28 mouse cellular contexts compared by ENCODE assay signal in the genomic region with DNA sequence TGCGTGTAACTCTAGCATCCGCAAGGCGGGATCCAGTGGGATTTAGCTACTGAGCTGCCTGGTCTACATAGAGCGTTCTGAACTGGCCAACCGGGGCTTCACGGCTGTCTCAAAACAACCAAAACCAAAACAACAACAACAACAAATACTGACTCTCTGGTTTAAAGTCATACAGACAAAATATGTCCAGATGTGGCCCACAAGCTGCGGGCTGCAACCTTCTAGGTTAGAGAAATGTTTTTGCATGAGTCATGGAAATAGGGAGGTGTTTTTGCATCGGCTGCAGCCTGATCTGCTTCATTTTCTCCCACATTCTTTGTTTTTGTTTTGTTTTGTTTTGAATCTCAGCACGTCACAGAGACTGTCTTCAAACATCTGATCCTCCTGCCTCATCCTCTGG. TPM values are rescaled to one million over a fixed set of nuclear protein-coding genes. Genes with fewer than 3 reads are reported as not detected.
DNase-seq lines count a peak whose midpoint lies in the region; ATAC-seq and TF ChIP-seq lines count a peak whose summit lies in the region.
"Had no signal": no experiment of that assay in that cellular context is flagged by ENCODE, and none has a peak within 500 bp of the region (broad histone marks: within the 10 kb centered on the region; RNA-seq: fewer than 3 reads in every experiment).

No protein-coding gene starts in this region.

- H3K27ac ChIP-seq in liver, embryonic 13.5 days, result 0 out of 2 replicates have a peak overlapping the region, but pooled peaks have one; percentile 14
- H3K27ac ChIP-seq in liver, postnatal 0 days (ENCODE audit: low read depth), result no peak overlapping the region; the same call in 1 of the 2 replicates
- peak overlapping the region; percentile 21; the same call in 1 of the 2 replicates for H3K27ac ChIP-seq in embryonic fibroblast, embryonic 13.5 days (ENCODE audit: insufficient read depth, low read length)
- H3K27ac ChIP-seq in intestine, postnatal 0 days (ENCODE audit: low read depth, low read length), result no peak overlapping the region
- H3K27ac ChIP-seq: heart, embryonic 13.5 days; hindbrain, embryonic 12.5 days; liver, embryonic 15.5 days; neural tube, embryonic 13.5 days had no signal

- no peak overlapping the region for H3K4me2 ChIP-seq in liver, embryonic 13.5 days
- no peak overlapping the region for H3K4me2 ChIP-seq in liver, postnatal 0 days (ENCODE audit: low read depth, low read length)
- H3K4me2 ChIP-seq in intestine, postnatal 0 days (replicated peaks; ENCODE audit: low read depth), result no peak overlapping the region
- H3K4me2 ChIP-seq: heart, embryonic 13.5 days; hindbrain, embryonic 12.5 days; liver, embryonic 15.5 days; neural tube, embryonic 13.5 days had no signal

- peaks cover 41% of the 10 kb centered on the region for H3K4me1 ChIP-seq in liver, embryonic 13.5 days (replicated peaks)
- peaks cover 6% of the 10 kb centered on the region for H3K4me1 ChIP-seq in liver, postnatal 0 days (ENCODE audit: insufficient read depth)
- H3K4me1 ChIP-seq in embryonic fibroblast, embryonic 13.5 days (ENCODE audit: control insufficient read depth, insufficient read depth, low read length), result peaks cover 6% of the 10 kb centered on the region
- H3K4me1 ChIP-seq in intestine, postnatal 0 days (replicated peaks; ENCODE audit: control insufficient read depth, insufficient read depth, low read length), result no peaks in the 10 kb centered on the region

- TF ChIP-seq EP300 in liver, postnatal 0 days (IDR thresholded peaks at IDR 0.05; ENCODE audit: low read depth), result no peak

- TF ChIP-seq POLR2A in embryonic fibroblast, embryonic 13.5 days (IDR thresholded peaks at IDR 0.05; ENCODE audit: low read depth, low read length), result no peak

- ATAC-seq in CD4-positive, CD25-positive, alpha-beta regulatory T cell, adult 4 months, result no peak
- ATAC-seq in liver, embryonic 13.5 days (ENCODE audit: low read depth), result no peak
- no peak for ATAC-seq in liver, postnatal 0 days
- no peak for ATAC-seq in monocyte, adult 5-6 weeks (replicated peaks; ENCODE audit: insufficient number of reproducible peaks, low FRiP score, low TSS enrichment, poor library complexity, severe bottlenecking)
- no peak for ATAC-seq in intestine, postnatal 0 days
- ATAC-seq: forebrain, embryonic 16.5 days had no signal

- H3K36me3 ChIP-seq in liver, embryonic 13.5 days, result peaks cover 24% of the 10 kb centered on the region
- peaks cover 28% of the 10 kb centered on the region for H3K36me3 ChIP-seq in liver, postnatal 0 days (replicated peaks; ENCODE audit: insufficient read depth, low read length)
- H3K36me3 ChIP-seq in intestine, postnatal 0 days (ENCODE audit: control insufficient read depth, insufficient read depth), result peaks cover 15% of the 10 kb centered on the region

- 85% methylated on average over 9 of the region's 9 CpGs for WGBS in liver, embryonic 13.5 days (ENCODE audit: insufficient replicate concordance)
- WGBS in liver, postnatal 0 days (ENCODE audit: insufficient replicate concordance), result 85% methylated on average over 9 of the region's 9 CpGs
- 83% methylated on average over 9 of the region's 9 CpGs for WGBS in intestine, postnatal 0 days

- peaks cover 1% of the 10 kb centered on the region; the same call in 1 of the 2 replicates for H3K27me3 ChIP-seq in liver, embryonic 13.5 days
- no peaks in the 10 kb centered on the region for H3K27me3 ChIP-seq in liver, postnatal 0 days (ENCODE audit: insufficient read depth, low read length)
- H3K27me3 ChIP-seq in intestine, postnatal 0 days (replicated peaks; ENCODE audit: control insufficient read depth, insufficient read depth, low read length), result no peaks in the 10 kb centered on the region; the same call in 1 of the 2 replicates
- H3K27me3 ChIP-seq: CH12.LX; heart, embryonic 13.5 days; hindbrain, embryonic 12.5 days; liver, embryonic 15.5 days; neural tube, embryonic 13.5 days had no signal

- H3K9me3 ChIP-seq in liver, embryonic 13.5 days (replicated peaks), result no peaks in the 10 kb centered on the region
- no peaks in the 10 kb centered on the region for H3K9me3 ChIP-seq in liver, postnatal 0 days (ENCODE audit: low read length)
- H3K9me3 ChIP-seq in intestine, postnatal 0 days (ENCODE audit: control insufficient read depth), result no peaks in the 10 kb centered on the region
- H3K9me3 ChIP-seq: G1E; heart, embryonic 13.5 days; hindbrain, embryonic 12.5 days; liver, embryonic 15.5 days; neural tube, embryonic 13.5 days had no signal

- H3K4me3 ChIP-seq in liver, embryonic 13.5 days (replicated peaks), result no peak overlapping the region
- H3K4me3 ChIP-seq in liver, postnatal 0 days (ENCODE audit: low read depth, low read length), result no peak overlapping the region
- H3K4me3 ChIP-seq in embryonic fibroblast, embryonic 13.5 days (ENCODE audit: insufficient read depth, low read length), result no peak overlapping the region
- no peak overlapping the region for H3K4me3 ChIP-seq in intestine, postnatal 0 days (ENCODE audit: low read depth, low read length)
- H3K4me3 ChIP-seq: heart, embryonic 13.5 days; hindbrain, embryonic 12.5 days; liver, embryonic 15.5 days; neural tube, embryonic 13.5 days had no signal

- no peak overlapping the region for H3K9ac ChIP-seq in liver, embryonic 13.5 days
- no peak overlapping the region for H3K9ac ChIP-seq in liver, postnatal 0 days (replicated peaks)
- H3K9ac ChIP-seq in intestine, postnatal 0 days (ENCODE audit: low read depth, low read length), result no peak overlapping the region
- H3K9ac ChIP-seq: heart, embryonic 13.5 days; hindbrain, embryonic 12.5 days; liver, embryonic 15.5 days; neural tube, embryonic 13.5 days had no signal

- peak; percentile 39 for DNase-seq in CD4-positive, CD25-positive, alpha-beta regulatory T cell, adult 2 months (ENCODE audit: low read depth, low spot score)
- DNase-seq in liver, embryonic 13.5 days, result no peak
- no peak for DNase-seq in liver, postnatal 0 days
- peak; percentile 7 for DNase-seq in naive thymus-derived CD4-positive, alpha-beta T cell, adult 2 months (ENCODE audit: low read depth)
- DNase-seq: cerebellum, adult 18-20 months; cerebellum, postnatal 25 days; embryo, embryonic 11 days; gastrocnemius, postnatal 14 days; heart, adult 18-20 months; heart, postnatal 14 days; kidney, adult 8-10 months; layer of hippocampus, postnatal 36 days; lung, postnatal 4 days had no signal

- no peak for TF ChIP-seq CTCF in liver, postnatal 0 days (IDR thresholded peaks at IDR 0.05; ENCODE audit: low read depth)
- no peak for TF ChIP-seq CTCF in embryonic fibroblast, embryonic 13.5 days (IDR thresholded peaks at IDR 0.05; ENCODE audit: borderline replicate concordance, insufficient read depth, low read length)
- TF ChIP-seq CTCF in intestine, postnatal 0 days (IDR thresholded peaks at IDR 0.05; ENCODE audit: low read depth), result no peak

RNA-seq across cellular contexts. Expression of gene Psmd9, which starts 1.2 kb away (rescaled TPM):
- 10 to 100 TPM; 36.5 to 41.5 TPM for polyA plus RNA-seq in CD4-positive, CD25-positive, alpha-beta regulatory T cell, adult 4 months (2017; shearing (Covaris generic))
- 76.0 and 76.3 TPM in 2 replicates for polyA plus RNA-seq in liver, embryonic 13.5 days (2015; fragmentation: Nextera tagmentation; extraction: Ambion mirVana)
- polyA plus RNA-seq in liver, postnatal 0 days (2015; fragmentation: Nextera tagmentation; extraction: Ambion mirVana), result 116 and 120 TPM in 2 replicates
- 23.0 and 28.4 TPM in 2 replicates for polyA plus RNA-seq in embryonic fibroblast, embryonic 13.5 days (2011; ENCODE audit: insufficient read length, low read depth, missing spikeins)
- 16.7 to 38.7 TPM (median 18.9 TPM) in 3 replicates for total RNA-seq in monocyte, adult 5-6 weeks (2017)
- polyA plus RNA-seq in intestine, postnatal 0 days (2015; fragmentation: Nextera tagmentation; extraction: Ambion mirVana), result 50.9 and 57.5 TPM in 2 replicates

RNA-seq across cellular contexts. Expression of gene Hpd, which starts 12.2 kb away (rescaled TPM):
- not detected for polyA plus RNA-seq in CD4-positive, CD25-positive, alpha-beta regulatory T cell, adult 4 months (2017; shearing (Covaris generic))
- 12.4 and 15.2 TPM in 2 replicates for polyA plus RNA-seq in liver, embryonic 13.5 days (2015; fragmentation: Nextera tagmentation; extraction: Ambion mirVana)
- polyA plus RNA-seq in liver, postnatal 0 days (2015; fragmentation: Nextera tagmentation; extraction: Ambion mirVana), result 638 and 713 TPM in 2 replicates
- not detected in 2 replicates for polyA plus RNA-seq in embryonic fibroblast, embryonic 13.5 days (2011; ENCODE audit: insufficient read length, low read depth, missing spikeins)
- total RNA-seq in monocyte, adult 5-6 weeks (2017), result not detected in 3 replicates
- polyA plus RNA-seq in intestine, postnatal 0 days (2015; fragmentation: Nextera tagmentation; extraction: Ambion mirVana), result 3.9 and 4.7 TPM in 2 replicates
- total RNA-seq: G1E; gastrocnemius, postnatal 14 days; layer of hippocampus, adult 8-10 months; layer of hippocampus, postnatal 36 days; left cerebral cortex, postnatal 10 days; megakaryocyte-erythroid progenitor cell, adult 5-6 weeks had no signal
- polyA plus RNA-seq: forebrain, embryonic 16.5 days; G1E; hindbrain, embryonic 12.5 days; limb, embryonic 14.5 days; neural tube, embryonic 13.5 days had no signal

RNA-seq across cellular contexts. Expression of gene Setd1b, which starts 28.4 kb away (rescaled TPM):
- polyA plus RNA-seq in CD4-positive, CD25-positive, alpha-beta regulatory T cell, adult 4 months (2017; shearing (Covaris generic)), result 10 to 100 TPM; 17.1 to 20.8 TPM
- 3.4 and 3.8 TPM in 2 replicates for polyA plus RNA-seq in liver, embryonic 13.5 days (2015; fragmentation: Nextera tagmentation; extraction: Ambion mirVana)
- polyA plus RNA-seq in liver, postnatal 0 days (2015; fragmentation: Nextera tagmentation; extraction: Ambion mirVana), result 3.6 and 4.3 TPM in 2 replicates
- polyA plus RNA-seq in embryonic fibroblast, embryonic 13.5 days (2011; ENCODE audit: insufficient read length, low read depth, missing spikeins), result 12.4 and 15.1 TPM in 2 replicates
- 2.4 to 15.3 TPM (median 3.2 TPM) in 3 replicates for total RNA-seq in monocyte, adult 5-6 weeks (2017)
- polyA plus RNA-seq in intestine, postnatal 0 days (2015; fragmentation: Nextera tagmentation; extraction: Ambion mirVana), result 5.4 and 6.7 TPM in 2 replicates

RNA-seq across cellular contexts. Expression of gene Rhof, which starts 37.9 kb away (rescaled TPM):
- 100 to 1,000 TPM in 1 of 2 experiments, 10 to 100 TPM in 1; 80.6 to 101 TPM for polyA plus RNA-seq in CD4-positive, CD25-positive, alpha-beta regulatory T cell, adult 4 months (2017; shearing (Covaris generic))
- polyA plus RNA-seq in liver, embryonic 13.5 days (2015; fragmentation: Nextera tagmentation; extraction: Ambion mirVana), result 2.5 and 3.4 TPM in 2 replicates
- polyA plus RNA-seq in liver, postnatal 0 days (2015; fragmentation: Nextera tagmentation; extraction: Ambion mirVana), result 2.1 and 2.4 TPM in 2 replicates
- 2.3 and 2.4 TPM in 2 replicates for polyA plus RNA-seq in embryonic fibroblast, embryonic 13.5 days (2011; ENCODE audit: insufficient read length, low read depth, missing spikeins)
- total RNA-seq in monocyte, adult 5-6 weeks (2017), result 18.8 to 40.6 TPM (median 30.1 TPM) in 3 replicates
- 17.0 TPM in 2 replicates for polyA plus RNA-seq in intestine, postnatal 0 days (2015; fragmentation: Nextera tagmentation; extraction: Ambion mirVana)

Comparison
In these comparisons a context has a peak if more than half of its experiments do, and no peak if none do; other contexts are left out.
1. H3K27ac ChIP-seq: peak in liver, embryonic 13.5 days (single experiment) and embryonic fibroblast, embryonic 13.5 days (single experiment); none in liver, postnatal 0 days (single experiment) and intestine, postnatal 0 days (single experiment).
2. RNA of gene Hpd, which starts 12.2 kb away (polyA plus RNA-seq): 638 to 713 TPM in liver, postnatal 0 days; 12.4 to 15.2 TPM in liver, embryonic 13.5 days, 3.9 to 4.7 TPM in intestine, postnatal 0 days, not detected in CD4-positive, CD25-positive, alpha-beta regulatory T cell, adult 4 months and not detected in embryonic fibroblast, embryonic 13.5 days; every median in the first group is over 10 times any median in the second.
3. DNase-seq: peak in CD4-positive, CD25-positive, alpha-beta regulatory T cell, adult 2 months (single experiment) and naive thymus-derived CD4-positive, alpha-beta T cell, adult 2 months (single experiment); none in liver, embryonic 13.5 days (single experiment) and liver, postnatal 0 days (single experiment).